Mouse (Mus musculus) stomach, embryonic 16.5 days (tissue): ENCODE data around the gene Nme7. TPM values are rescaled to one million over a fixed set of nuclear protein-coding genes. Genes with fewer than 3 reads are reported as not detected.

Source experiments
- ATAC-seq: fragments of 200-750 bp; cut with Nextera tagmentation; 2 replicates; pipeline ENCODE4 v1.8.0; 2017; ENCODE audit warnings: moderate number of reproducible peaks, moderate TSS enrichment; ENCODE audit not compliant: insufficient read depth, low FRiP score
- H3K27ac ChIP-seq: fragments of 300-500 bp; sonication (generic); 2 replicates; pipeline ENCODE4 v1.5.1; 2014; ENCODE audit warnings: low read length
- H3K27me3 ChIP-seq: fragments of 300-500 bp; sonication (generic); 2 replicates; pipeline ENCODE4 v1.6.1; 2014; ENCODE audit warnings: low read length, control low read depth, mixed read lengths; ENCODE audit not compliant: control insufficient read depth, insufficient read depth
- H3K36me3 ChIP-seq: fragments of 300-500 bp; sonication (generic); 2 replicates; pipeline ENCODE4 v1.6.1; 2014; ENCODE audit warnings: low read length; ENCODE audit not compliant: control insufficient read depth, insufficient read depth
- H3K4me1 ChIP-seq: fragments of 300-500 bp; sonication (generic); 2 replicates; pipeline ENCODE4 v1.6.1; 2014; ENCODE audit warnings: low read length, control low read depth, mixed read lengths; ENCODE audit not compliant: control insufficient read depth, insufficient read depth
- H3K4me2 ChIP-seq: fragments of 300-500 bp; sonication (generic); 2 replicates; pipeline ENCODE4 v1.6.1; 2014; ENCODE audit warnings: low read depth, low read length, mixed read lengths
- H3K4me3 ChIP-seq: fragments of 300-500 bp; sonication (generic); replicated peaks from 2 replicates; pipeline ENCODE4 v1.5.1; 2014; ENCODE audit warnings: mild to moderate bottlenecking, low read length
- H3K9ac ChIP-seq: fragments of 300-500 bp; sonication (generic); 2 replicates; pipeline ENCODE4 v1.6.1; 2014; ENCODE audit warnings: low read length
- H3K9me3 ChIP-seq: fragments of 300-500 bp; sonication (generic); replicated peaks from 2 replicates; pipeline ENCODE4 v1.6.1; 2016; ENCODE audit warnings: low read length, control low read depth; ENCODE audit not compliant: control insufficient read depth
- WGBS: fragments of 180-500 bp; shearing (Covaris S2); extraction: QIAGEN DNeasy Blood & Tissue Kit; methylation state at CpG from one replicate; pipeline ENCODE4 v1.1.7; 2014; 5-methylcytosine and 5-hydroxymethylcytosine counted together
- polyA plus RNA-seq: library from polyadenylated mRNA; unstranded; fragments of >200 nt; fragmentation: Nextera tagmentation; extraction: Ambion mirVana; gene quantifications from 2 replicates; pipeline ENCODE4 v1.2.1, GENCODE M21; 2015

Gene Nme7
- polyA plus RNA-seq, 1 experiment from 2014 or later = 30.3 TPM

GRCm38 (mm10) chr1:164441408-164441974, 137.6 kb downstream of the Nme7 start:
- Histone ChIP-seq H3K27ac (no peak overlapping the region), H3K9ac (no peak overlapping the region), H3K9me3 (no peaks in the 10 kb centered on the region), H3K4me2 (no peak overlapping the region), H3K4me1 (no peaks in the 10 kb centered on the region), H3K36me3 (0 out of 2 replicates have a peak, but pooled peaks cover 3% of the 10 kb centered on the region), H3K4me3 (no peak overlapping the region), H3K27me3 (no peaks in the 10 kb centered on the region)
- ATAC-seq = no peak
- 66% methylated on average over 18 of the region's 18 CpGs for WGBS

- no peak for ATAC-seq
- Histone ChIP-seq H3K4me2 (no peak overlapping the region), H3K9ac (no peak overlapping the region), H3K4me3 (no peak overlapping the region), H3K36me3 (no peaks in the 10 kb centered on the region), H3K27me3 (no peaks in the 10 kb centered on the region), H3K9me3 (no peaks in the 10 kb centered on the region), H3K27ac (no peak overlapping the region), H3K4me1 (no peaks in the 10 kb centered on the region)
- WGBS = 83% methylated on average over 5 of the region's 5 CpGs
Observed at GRCm38 (mm10) chr1:164445620-164446162, 141.8 kb downstream of the Nme7 start.

- Histone ChIP-seq H3K4me3 (no peak overlapping the region), H3K36me3 (no peaks in the 10 kb centered on the region), H3K9ac (no peak overlapping the region), H3K4me2 (no peak overlapping the region), H3K9me3 (no peaks in the 10 kb centered on the region), H3K27me3 (no peaks in the 10 kb centered on the region), H3K4me1 (no peaks in the 10 kb centered on the region), H3K27ac (no peak overlapping the region)
- 90% methylated on average over 10 of the region's 10 CpGs for WGBS
- no peak for ATAC-seq
Observed at GRCm38 (mm10) chr1:164446535-164446934, 142.6 kb downstream of the Nme7 start.

GRCm38 (mm10) chr1:164447521-164447920, 143.6 kb downstream of the Nme7 start:
- no peaks in the 10 kb centered on the region for H3K4me1 ChIP-seq
- no peak for ATAC-seq
- no peak overlapping the region for H3K4me3 ChIP-seq
- no peak overlapping the region for H3K9ac ChIP-seq
- WGBS = 86% methylated on average over 6 of the region's 6 CpGs
- H3K27ac ChIP-seq = no peak overlapping the region
- H3K36me3 ChIP-seq = no peaks in the 10 kb centered on the region
- no peaks in the 10 kb centered on the region for H3K27me3 ChIP-seq
- no peaks in the 10 kb centered on the region for H3K9me3 ChIP-seq
- H3K4me2 ChIP-seq = no peak overlapping the region

GRCm38 (mm10) chr1:164449626-164450025, 145.7 kb downstream of the Nme7 start:
- H3K9ac ChIP-seq = no peak overlapping the region
- no peak overlapping the region for H3K4me3 ChIP-seq
- H3K4me2 ChIP-seq = no peak overlapping the region
- no peaks in the 10 kb centered on the region for H3K27me3 ChIP-seq
- no peak for ATAC-seq
- no peaks in the 10 kb centered on the region for H3K9me3 ChIP-seq
- 84% methylated on average over 8 of the region's 8 CpGs for WGBS
- H3K36me3 ChIP-seq = no peaks in the 10 kb centered on the region
- H3K4me1 ChIP-seq = 0 out of 2 replicates have a peak, but pooled peaks cover under 1% of the 10 kb centered on the region
- no peak overlapping the region for H3K27ac ChIP-seq

- Histone ChIP-seq H3K36me3 (no peaks in the 10 kb centered on the region), H3K27ac (no peak overlapping the region), H3K9me3 (no peaks in the 10 kb centered on the region), H3K4me2 (no peak overlapping the region), H3K27me3 (no peaks in the 10 kb centered on the region), H3K4me1 (0 out of 2 replicates have a peak, but pooled peaks cover 4% of the 10 kb centered on the region), H3K9ac (no peak overlapping the region), H3K4me3 (no peak overlapping the region)
- WGBS = 73% methylated on average over 4 of the region's 4 CpGs
- no peak for ATAC-seq
Observed at GRCm38 (mm10) chr1:164450231-164450630, 146.3 kb downstream of the Nme7 start.

- no peaks in the 10 kb centered on the region for H3K9me3 ChIP-seq
- no peaks in the 10 kb centered on the region for H3K27me3 ChIP-seq
- no peaks in the 10 kb centered on the region for H3K36me3 ChIP-seq
- H3K4me3 ChIP-seq = no peak overlapping the region
- H3K27ac ChIP-seq = no peak overlapping the region
- WGBS = 81% methylated on average over 4 of the region's 4 CpGs
- H3K4me2 ChIP-seq = no peak overlapping the region
- 0 out of 2 replicates have a peak, but pooled peaks cover 4% of the 10 kb centered on the region for H3K4me1 ChIP-seq
- no peak overlapping the region for H3K9ac ChIP-seq
- ATAC-seq = no peak
Observed at GRCm38 (mm10) chr1:164450644-164451043, 146.7 kb downstream of the Nme7 start.

- 86% methylated on average over 5 of the region's 5 CpGs for WGBS
- Histone ChIP-seq H3K4me2 (no peak overlapping the region), H3K27me3 (no peaks in the 10 kb centered on the region), H3K4me1 (0 out of 2 replicates have a peak, but pooled peaks cover 4% of the 10 kb centered on the region), H3K36me3 (no peaks in the 10 kb centered on the region), H3K4me3 (no peak overlapping the region), H3K9me3 (no peaks in the 10 kb centered on the region), H3K27ac (no peak overlapping the region), H3K9ac (no peak overlapping the region)
- ATAC-seq = no peak
Observed at GRCm38 (mm10) chr1:164451346-164451745, 147.4 kb downstream of the Nme7 start.

- WGBS = 81% methylated on average over 6 of the region's 6 CpGs
- H3K4me2 ChIP-seq = no peak overlapping the region
- no peak for ATAC-seq
- no peaks in the 10 kb centered on the region for H3K36me3 ChIP-seq
- no peaks in the 10 kb centered on the region for H3K9me3 ChIP-seq
- no peaks in the 10 kb centered on the region for H3K27me3 ChIP-seq
- H3K4me3 ChIP-seq = no peak overlapping the region
- 0 out of 2 replicates have a peak, but pooled peaks cover 4% of the 10 kb centered on the region for H3K4me1 ChIP-seq
- H3K9ac ChIP-seq = no peak overlapping the region
- H3K27ac ChIP-seq = no peak overlapping the region
Observed at GRCm38 (mm10) chr1:164452580-164452979, 148.7 kb downstream of the Nme7 start.
